Mouse (Mus musculus) T-cell, adult 2 months (primary cell): ENCODE measurements around the gene Gm8300.
A peak's percentile ranks its signal among the peaks of the same experiment; 100 is the strongest.
"Not testable (repeated sequence)": the region's sequence is repeated elsewhere in the genome, so short reads cannot be mapped to it uniquely, and the experiment has no call there.

Experiments
- DNase-seq: peaks from one replicate; pipeline ENCODE4 v3.0.0; 2022; ENCODE audit warnings: low spot score

The Gm8300 gene

DNA sequence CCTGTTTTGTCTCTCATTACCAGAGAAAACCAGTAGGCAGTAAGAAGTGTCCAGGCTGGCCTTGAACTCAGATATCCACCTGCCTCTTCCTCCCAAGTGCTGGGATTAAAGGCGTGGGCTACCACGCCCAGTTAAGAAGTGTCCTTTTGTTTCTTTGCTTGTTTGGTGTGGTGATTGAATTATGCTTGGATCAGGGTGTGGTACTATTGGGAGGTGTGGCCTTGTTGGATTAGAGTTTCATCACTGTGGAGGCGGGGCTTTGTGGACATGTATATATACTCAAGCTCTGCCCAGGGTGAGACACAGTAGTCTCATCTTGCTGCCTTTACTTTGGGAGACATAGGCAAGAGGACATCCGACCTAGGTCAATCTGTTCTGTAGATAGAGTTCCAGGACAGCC, at the start of gene Gm8300:
Gm8300 (plus strand) TSS at position 301 of the 400 bp plus-strand sequence.
- DNase-seq, result not testable (repeated sequence)

DNA sequence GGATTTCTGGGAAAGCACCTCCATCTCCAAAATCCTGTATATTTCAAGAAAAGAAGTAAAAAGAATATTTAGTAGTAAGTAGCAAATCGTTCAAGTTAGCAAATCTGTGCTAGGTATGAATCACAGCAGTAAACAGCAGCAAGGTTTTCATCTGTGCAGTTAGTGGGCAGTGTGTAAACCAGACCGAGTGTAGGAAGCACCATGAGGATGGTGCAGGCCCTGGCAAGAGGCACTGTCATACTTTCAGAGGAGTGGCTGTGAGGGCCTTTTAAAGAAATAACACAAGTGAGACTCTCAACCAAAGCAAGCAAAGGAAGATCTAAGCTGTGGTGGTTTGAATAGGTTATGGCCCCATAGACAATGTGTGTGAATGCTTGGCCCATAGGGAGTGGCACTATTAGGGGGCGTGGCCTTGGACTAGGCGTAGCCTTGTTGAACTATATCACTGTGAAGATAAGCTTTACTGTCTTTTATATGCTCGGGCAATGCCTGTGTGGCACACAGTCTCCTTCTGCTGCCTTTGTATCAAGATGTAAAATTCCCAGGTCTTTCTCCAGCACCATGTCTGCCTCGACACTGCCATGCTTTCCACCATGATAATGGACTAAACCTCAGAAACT, 49.3 kb upstream of the Gm8300 start:
- no peak for DNase-seq

DNA sequence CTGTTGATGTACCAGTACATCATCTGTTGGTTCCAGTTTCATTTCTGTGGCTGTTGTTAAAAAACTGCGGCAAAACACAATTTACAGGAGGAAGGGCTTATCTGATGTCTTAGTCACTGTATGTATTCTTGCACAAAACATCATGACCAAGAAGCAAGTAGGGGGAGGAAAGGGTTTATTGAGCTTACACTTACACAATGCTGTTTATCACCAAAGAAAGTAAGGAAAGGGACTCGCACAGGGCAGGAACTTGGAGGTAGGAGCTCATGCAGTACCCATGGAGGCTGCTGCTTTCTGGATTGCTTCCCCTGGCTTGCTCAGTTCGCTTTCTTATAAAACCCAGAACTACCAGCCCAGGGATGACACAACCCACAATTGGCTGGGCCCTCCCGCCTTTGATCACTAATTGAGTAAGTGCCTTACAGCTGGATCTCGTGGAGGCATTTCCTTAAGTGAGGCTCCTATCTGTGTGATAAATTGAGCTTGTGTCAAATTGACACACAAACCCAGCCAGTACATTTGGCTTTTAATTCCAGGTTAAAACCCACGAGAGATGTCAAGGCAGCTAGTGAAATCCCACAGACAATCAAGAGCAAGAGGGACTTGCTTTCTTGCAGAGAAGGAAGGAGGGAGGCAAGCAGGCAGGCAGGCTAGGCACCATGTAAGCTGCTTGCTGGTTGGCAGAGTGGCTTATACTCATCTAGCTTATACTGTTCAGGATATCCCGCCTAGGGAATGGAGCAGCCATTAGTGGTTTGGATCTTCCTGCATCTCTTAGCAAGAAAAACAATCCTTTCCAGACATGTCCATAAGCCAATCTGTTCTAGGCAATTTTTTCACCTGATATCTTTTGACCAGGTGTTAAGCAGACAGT, 43.6 kb upstream of the Gm8300 start:
- no peak for DNase-seq

DNA sequence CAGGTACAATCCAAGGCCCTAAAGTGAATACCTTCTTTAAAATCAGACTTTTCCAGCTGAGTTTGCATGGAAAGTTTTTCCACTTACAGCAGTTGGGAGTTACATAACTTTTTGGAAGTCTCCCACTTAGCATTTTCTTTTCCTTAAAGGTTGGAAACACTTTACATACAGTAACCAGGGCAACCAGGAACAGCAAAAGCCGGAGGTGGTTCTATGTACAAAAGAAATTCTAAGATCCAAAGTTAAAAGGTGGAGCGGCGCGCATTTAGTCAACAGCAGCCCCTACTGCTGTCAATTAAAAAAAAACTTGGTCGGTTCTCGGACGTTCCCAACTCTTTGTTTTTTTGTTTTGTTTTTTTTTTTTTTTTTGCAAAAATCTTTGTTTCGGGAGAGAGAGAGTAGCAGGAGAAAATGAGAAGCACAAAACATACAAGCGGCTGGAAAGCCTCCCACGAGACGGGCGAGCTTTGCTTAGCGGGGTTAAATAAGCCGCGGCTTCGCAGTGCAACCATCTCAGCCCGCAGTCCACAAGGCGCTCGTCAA, 42.6 kb upstream of the Gm8300 start:
- no peak for DNase-seq

DNA sequence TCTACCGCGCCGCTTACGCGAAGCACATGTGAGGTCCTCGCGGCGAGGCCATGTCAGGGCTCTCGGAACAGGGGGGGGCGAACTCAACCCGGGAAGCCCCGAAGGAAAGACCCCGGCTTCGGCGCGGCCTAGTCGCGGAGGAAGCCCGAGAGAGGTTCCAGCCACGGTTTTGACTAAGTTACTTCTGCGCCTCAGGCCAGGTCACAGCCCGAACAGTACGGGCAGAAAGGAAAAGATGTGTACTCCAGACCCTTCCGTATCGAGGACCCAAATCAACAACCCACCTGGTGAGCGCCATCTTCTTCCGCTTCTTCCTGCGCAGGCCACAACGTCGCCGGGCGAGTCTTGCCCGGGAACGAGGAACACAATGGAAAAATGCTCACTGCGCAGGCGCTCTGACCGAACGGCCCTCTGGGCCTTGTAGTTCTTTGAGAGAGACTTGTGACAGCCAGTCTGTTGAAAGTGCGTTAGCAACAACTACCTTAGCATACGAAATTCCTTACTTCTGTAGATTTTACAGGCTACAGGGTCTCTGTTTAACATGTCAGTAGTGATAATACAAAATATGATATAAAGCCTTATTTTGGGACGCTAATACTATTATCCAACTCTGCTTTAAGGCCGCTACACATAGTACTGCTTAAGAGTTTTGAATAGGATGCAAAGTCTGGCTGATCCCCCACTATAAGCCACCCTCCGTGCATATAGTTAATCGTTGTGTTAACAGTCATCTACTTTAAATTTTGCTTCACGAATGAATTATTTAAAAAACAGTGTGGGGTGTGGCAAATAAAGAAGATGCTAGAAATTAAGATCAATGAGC, 41.9 kb upstream of the Gm8300 start, which contains the start of gene Snw1:
Snw1 (minus strand) TSS at position 311 of the 823 bp plus-strand sequence.
- peak; percentile 94 for DNase-seq

DNA sequence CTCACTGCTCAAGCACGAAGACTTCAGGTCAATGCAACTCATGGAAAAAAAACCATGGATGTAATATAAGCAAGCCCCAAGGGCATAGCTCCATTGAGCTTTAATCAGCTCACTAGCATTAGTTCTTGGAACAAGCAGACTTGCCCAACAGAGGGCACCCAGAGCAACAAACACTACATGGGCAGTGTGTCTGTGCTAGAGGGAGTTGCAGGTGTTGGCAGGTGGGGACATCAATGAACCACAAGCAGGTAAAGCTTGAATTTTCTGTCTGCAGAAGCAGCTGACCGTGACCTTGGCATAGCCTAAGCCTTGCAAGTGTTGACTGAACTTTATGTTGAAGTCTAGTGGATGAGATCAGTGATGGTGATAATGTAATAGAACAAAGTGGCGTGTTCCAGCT, 39.4 kb upstream of the Gm8300 start:
- no peak for DNase-seq

DNA sequence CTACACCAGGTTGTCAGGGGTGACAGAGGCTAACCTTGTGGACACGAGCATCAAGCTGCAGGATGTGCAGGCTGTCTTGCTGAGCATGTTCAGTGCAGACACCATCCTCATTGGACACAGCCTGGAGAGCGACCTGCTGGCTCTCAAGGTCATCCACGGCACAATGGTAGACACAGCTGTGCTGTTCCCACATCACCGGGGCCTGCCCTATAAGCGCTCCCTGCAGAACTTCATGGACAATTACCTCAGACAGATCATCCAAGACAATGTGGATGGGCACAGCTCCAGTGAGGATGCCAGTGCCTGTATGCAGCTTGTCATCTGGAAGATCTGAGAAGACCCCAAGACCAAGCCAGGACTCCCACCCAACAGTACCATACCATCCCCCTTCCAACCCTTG, 31.6 kb upstream of the Gm8300 start:
- not testable (repeated sequence) for DNase-seq

DNA sequence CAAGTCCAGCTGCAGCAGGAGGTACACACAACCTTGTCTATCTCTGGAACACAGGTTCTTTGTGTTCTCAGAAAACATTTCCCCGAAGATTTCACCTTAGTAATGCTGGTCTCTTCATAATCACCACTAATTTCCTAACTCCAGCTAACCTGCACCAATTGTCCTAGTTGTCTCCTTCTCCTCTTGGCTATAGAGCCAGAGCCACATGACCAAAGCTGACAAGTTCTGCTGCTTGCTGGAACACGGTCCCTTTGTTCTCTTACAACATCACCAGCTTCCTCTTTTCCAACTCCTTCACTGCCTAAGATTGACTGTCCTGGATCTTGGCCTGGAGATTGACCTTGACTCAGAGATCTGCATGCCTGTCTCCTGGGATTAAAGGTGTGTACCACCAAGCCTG, 25.4 kb upstream of the Gm8300 start:
- not testable (repeated sequence) for DNase-seq

DNA sequence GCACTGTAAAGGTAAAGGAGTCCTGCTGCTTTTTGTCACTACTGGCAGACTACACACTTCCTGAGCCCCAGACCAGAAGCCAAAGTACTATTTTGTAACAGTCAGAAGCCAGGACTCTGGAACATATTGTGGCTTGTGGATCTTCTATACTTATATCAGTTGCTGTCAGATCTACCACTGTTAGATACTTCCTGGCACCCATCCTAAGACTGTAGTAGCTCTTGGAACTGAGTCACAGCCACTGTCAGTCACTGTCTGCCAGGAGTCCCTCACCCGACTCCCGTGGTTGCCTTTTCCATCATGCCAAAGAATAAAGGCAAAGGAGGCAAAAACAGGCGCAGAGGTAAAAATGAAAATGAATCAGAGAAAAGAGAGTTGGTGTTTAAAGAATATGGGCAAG, 19.7 kb upstream of the Gm8300 start, which contains the start of gene Gm5788:
Gm5788 (plus strand) TSS at position 301 of the 400 bp plus-strand sequence.
- DNase-seq, result not testable (repeated sequence)

DNA sequence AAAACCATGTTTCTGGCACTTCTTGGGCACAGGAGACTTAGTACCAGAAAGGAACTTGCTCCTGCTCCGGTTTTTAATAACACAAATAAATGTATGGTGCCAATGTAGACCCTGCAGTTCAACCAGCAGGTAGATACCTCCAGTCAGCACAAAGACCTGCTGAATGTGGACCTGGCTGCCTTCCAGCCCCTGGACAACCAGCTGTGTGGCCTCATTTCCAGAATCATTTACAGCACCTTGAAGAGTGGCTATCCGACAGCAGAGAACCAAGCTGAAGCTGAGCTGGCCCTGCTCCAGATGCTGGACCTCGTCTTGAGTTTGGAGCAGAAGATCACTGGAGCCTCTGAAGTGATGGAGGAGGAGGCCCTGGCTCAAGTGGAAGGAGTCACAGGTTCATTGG, 5.5 kb downstream of the Gm8300 start:
- not testable (repeated sequence) for DNase-seq

DNA sequence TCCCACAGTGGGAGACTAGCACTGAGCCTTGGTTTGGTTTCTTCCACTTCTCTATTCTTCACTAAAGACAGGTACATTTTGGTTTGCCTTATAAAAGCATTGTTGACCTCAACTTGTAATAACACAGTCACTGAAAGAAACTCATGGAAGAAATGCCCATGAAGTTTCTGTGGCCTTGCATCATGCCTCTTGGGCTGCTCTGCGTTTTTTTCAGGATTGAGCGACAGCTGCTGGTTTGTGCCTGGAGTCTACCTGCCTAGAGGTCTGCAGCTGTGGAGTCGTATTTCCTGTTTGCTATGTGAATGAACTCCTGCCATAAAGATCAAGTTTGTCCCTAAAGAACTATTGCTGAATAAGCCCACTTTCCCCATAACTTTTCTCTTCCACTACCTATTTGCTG, 29.8 kb downstream of the Gm8300 start:
- no peak for DNase-seq

DNA sequence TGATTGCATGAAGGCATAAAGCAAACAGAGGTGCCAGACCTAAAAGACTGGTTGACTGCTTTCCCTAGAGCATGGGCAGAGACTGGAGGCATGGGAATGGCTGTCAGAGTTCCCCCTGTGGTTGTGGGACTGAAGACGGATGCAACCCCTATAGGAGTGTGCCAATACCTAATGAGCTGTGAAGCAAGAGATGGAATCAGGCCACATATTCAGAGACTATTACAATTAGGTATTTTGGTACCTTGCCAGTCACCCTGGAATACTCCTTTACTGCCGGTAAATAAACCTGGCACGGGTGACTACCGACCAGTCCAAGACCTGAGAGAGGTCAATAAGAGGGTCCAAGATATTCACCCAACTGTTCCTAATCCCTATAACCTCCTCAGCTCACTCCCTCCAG, 36.5 kb downstream of the Gm8300 start:
- DNase-seq, result not testable (repeated sequence)
